Mouse (Mus musculus) hindbrain, embryonic 10.5 days (tissue): Measurements from ENCODE around the gene Osbp2. TPM values are rescaled to one million over a fixed set of nuclear protein-coding genes. Genes with fewer than 3 reads are reported as not detected.

Experiments used
- DNase-seq: peaks from one replicate; pipeline ENCODE4 v3.0.0-alpha.2; 2017; ENCODE audit warnings: low spot score
- H3K27ac ChIP-seq: fragments of 300-500 bp; sonication (generic); 2 replicates; pipeline ENCODE4 v1.5.1; 2016; ENCODE audit warnings: mild to moderate bottlenecking, moderate library complexity
- H3K27me3 ChIP-seq: fragments of 300-500 bp; sonication (generic); 2 replicates; pipeline ENCODE4 v1.6.1; 2016; ENCODE audit warnings: mild to moderate bottlenecking; ENCODE audit not compliant: poor library complexity, insufficient read depth, severe bottlenecking
- H3K36me3 ChIP-seq: fragments of 300-500 bp; sonication (generic); 2 replicates; pipeline ENCODE4 v1.6.1; 2016; ENCODE audit warnings: mild to moderate bottlenecking, moderate library complexity
- H3K4me1 ChIP-seq: fragments of 300-500 bp; sonication (generic); replicated peaks from 2 replicates; pipeline ENCODE4 v1.6.1; 2016; ENCODE audit warnings: mild to moderate bottlenecking
- H3K4me3 ChIP-seq: fragments of 300-500 bp; sonication (generic); 2 replicates; pipeline ENCODE4 v1.5.1; 2016; ENCODE audit warnings: mild to moderate bottlenecking, moderate library complexity
- H3K9me3 ChIP-seq: fragments of 300-500 bp; sonication (generic); 2 replicates; pipeline ENCODE4 v1.6.1; 2016; ENCODE audit warnings: mild to moderate bottlenecking, moderate library complexity
- WGBS: fragments of 180-500 bp; shearing (Covaris S2); methylation state at CpG from one replicate; pipeline ENCODE4 v1.1.7; 2016; 5-methylcytosine and 5-hydroxymethylcytosine counted together
- polyA plus RNA-seq: library from polyadenylated mRNA; unstranded; fragments of >200 nt; fragmentation: Nextera tagmentation; extraction: Ambion mirVana; gene quantifications from 2 replicates; pipeline ENCODE4 v1.2.1, GENCODE M21; 2016

Osbp2 gene
- polyA plus RNA-seq, 1 experiment from 2014 or later = 2.5 TPM

GRCm38 (mm10) chr11:3895458-3895857 lies 31.8 kb upstream of the Osbp2 start:
- 8% methylated on average over 10 of the region's 10 CpGs for WGBS
- Histone ChIP-seq H3K4me1 (peaks cover 10% of the 10 kb centered on the region), H3K27me3 (no peaks in the 10 kb centered on the region), H3K36me3 (peaks cover 42% of the 10 kb centered on the region), H3K9me3 (0 out of 2 replicates have a peak, but pooled peaks cover 2% of the 10 kb centered on the region), H3K4me3 (peak overlapping the region; percentile 65), H3K27ac (peak overlapping the region; percentile 93)
- DNase-seq = no peak

DNA sequence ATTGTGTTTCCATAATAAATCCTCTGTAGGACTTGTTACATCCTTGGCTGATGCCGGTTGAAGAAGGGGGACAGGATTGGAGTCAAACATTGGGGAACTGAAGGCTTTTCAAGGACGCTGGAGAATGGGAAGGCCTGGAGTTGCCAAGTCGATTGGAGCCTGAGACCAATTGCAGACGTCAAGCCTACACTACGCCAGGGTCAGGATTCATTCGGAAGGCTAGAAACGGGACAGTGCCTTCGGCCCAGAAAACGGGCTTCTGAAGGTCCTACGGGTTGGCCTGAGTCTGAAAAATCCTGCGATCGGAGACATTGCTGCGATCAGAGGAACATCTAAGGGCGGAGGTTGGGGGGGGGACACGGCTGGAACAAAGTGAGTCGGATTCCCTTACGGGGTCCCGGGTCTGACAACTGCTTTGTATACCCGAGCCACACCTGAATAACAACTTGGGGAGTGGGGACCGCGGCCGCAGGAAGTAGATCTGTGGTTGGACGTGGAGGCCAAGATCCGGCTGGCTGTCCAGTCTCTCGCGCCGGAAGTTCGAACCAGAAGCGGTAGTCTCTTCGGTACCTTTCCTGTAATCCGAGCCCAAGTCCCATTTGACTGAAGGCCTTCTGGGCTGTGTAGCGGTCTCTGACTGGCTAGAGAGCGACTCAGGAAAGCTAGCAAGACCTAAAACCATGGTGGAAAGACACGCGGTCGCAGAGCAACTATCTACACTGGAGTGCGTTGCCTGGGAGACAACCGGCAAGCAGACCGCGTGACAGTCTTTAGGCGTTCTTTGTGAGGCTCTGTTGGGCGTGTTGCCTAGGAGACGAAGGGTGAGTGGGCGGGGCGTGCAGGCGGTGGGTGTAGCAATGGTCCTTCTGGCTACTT lies 30.9 kb upstream of the Osbp2 start, which contains the start of the genes 4921536K21Rik and Dusp18:
Gene 4921536K21Rik, minus strand, starts transcription at position 693 of the 876 bp plus-strand sequence.
Gene Dusp18, plus strand, starts transcription at position 835 of the 876 bp plus-strand sequence.
- H3K27me3 ChIP-seq = no peaks in the 10 kb centered on the region
- H3K4me1 ChIP-seq = peaks cover 10% of the 10 kb centered on the region
- H3K36me3 ChIP-seq = peaks cover 34% of the 10 kb centered on the region
- H3K4me3 ChIP-seq = peak within 1 kb of the TSS; percentile 65
- peak; percentile 97 for DNase-seq
- 0 out of 2 replicates have a peak, but pooled peaks cover 2% of the 10 kb centered on the region for H3K9me3 ChIP-seq
- WGBS = 3% methylated on average over 46 of the region's 46 CpGs
- peak within 1 kb of the TSS; percentile 93 for H3K27ac ChIP-seq

- 80% methylated on average over 6 of the region's 6 CpGs for WGBS
- Histone ChIP-seq H3K27ac (peak overlapping the region; percentile 93), H3K27me3 (no peaks in the 10 kb centered on the region), H3K4me3 (peak overlapping the region; percentile 65), H3K9me3 (0 out of 2 replicates have a peak, but pooled peaks cover 2% of the 10 kb centered on the region), H3K36me3 (peaks cover 28% of the 10 kb centered on the region), H3K4me1 (peaks cover 10% of the 10 kb centered on the region)
- DNase-seq = no peak
Measured at GRCm38 (mm10) chr11:3893970-3894369, 30.3 kb upstream of the Osbp2 start.

- H3K27me3 ChIP-seq = no peaks in the 10 kb centered on the region
- no peaks in the 10 kb centered on the region for H3K36me3 ChIP-seq
- WGBS = 82% methylated on average over 5 of the region's 5 CpGs
- DNase-seq = no peak
- no peaks in the 10 kb centered on the region for H3K9me3 ChIP-seq
- no peak overlapping the region for H3K27ac ChIP-seq
- peaks cover 21% of the 10 kb centered on the region; the same call in 1 of the 2 replicates for H3K4me1 ChIP-seq
- no peak overlapping the region for H3K4me3 ChIP-seq
Measured at GRCm38 (mm10) chr11:3887331-3887730, 23.6 kb upstream of the Osbp2 start.

GRCm38 (mm10) chr11:3883711-3884110 lies 20.0 kb upstream of the Osbp2 start:
- no peak overlapping the region for H3K27ac ChIP-seq
- WGBS = 92% methylated on average over 3 of the region's 3 CpGs
- no peak for DNase-seq
- H3K4me1 ChIP-seq = peaks cover 21% of the 10 kb centered on the region; the same call in 1 of the 2 replicates
- H3K4me3 ChIP-seq = no peak overlapping the region
- H3K9me3 ChIP-seq = no peaks in the 10 kb centered on the region
- H3K27me3 ChIP-seq = no peaks in the 10 kb centered on the region
- no peaks in the 10 kb centered on the region for H3K36me3 ChIP-seq

DNA sequence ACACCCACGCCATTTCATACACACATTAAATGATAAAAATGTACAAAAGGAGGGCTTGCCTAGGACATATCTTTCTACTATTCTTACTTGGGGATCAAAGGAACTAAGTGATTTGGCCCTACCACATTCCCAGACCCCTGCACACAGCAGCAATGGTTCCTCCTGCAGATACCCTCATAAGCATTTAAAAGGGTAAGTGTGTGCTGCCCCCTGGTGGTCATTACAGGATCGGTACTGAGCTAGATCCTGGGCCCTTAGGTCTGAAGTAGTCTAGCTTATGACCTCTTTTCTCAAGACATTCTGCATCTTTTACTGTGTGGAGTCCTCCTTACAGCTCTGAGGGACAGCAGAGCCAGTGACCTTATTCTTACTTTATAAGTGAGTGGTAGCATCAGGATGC lies 16.1 kb upstream of the Osbp2 start:
- H3K4me1 ChIP-seq = peaks cover 12% of the 10 kb centered on the region; the same call in 1 of the 2 replicates
- 31% methylated on average over 2 of the region's 2 CpGs for WGBS
- H3K36me3 ChIP-seq = no peaks in the 10 kb centered on the region

DNA sequence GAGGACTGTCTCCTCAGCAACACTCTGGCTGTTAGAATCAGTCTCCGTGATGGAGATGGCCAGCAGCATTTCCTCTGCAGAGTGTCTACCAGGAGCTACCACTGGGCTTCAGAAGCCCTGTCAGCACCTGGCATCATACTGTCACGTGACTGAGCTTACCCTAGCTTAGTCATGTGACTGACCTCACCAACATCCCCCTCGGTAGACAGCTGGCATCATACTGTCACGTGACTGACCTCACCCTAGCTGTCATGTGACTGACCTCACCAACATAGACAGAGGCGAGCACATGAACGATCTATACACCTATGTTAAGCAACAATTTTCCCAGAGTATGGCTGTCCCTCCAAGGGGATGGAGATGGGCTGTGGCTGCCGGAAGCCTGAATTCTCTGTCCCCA lies 15.0 kb upstream of the Osbp2 start:
- 0 out of 2 replicates have a peak, but pooled peaks cover 4% of the 10 kb centered on the region for H3K4me1 ChIP-seq
- 81% methylated on average over 7 of the region's 7 CpGs for WGBS
- H3K36me3 ChIP-seq = no peaks in the 10 kb centered on the region
- H3K9me3 ChIP-seq = no peaks in the 10 kb centered on the region
- no peak overlapping the region for H3K27ac ChIP-seq
- no peak for DNase-seq
- no peaks in the 10 kb centered on the region for H3K27me3 ChIP-seq
- H3K4me3 ChIP-seq = no peak overlapping the region

More for the DNA sequence above, 16.1 kb upstream of the Osbp2 start:
- peak; percentile 74 for DNase-seq
- Histone ChIP-seq H3K4me3 (no peak overlapping the region), H3K27me3 (no peaks in the 10 kb centered on the region), H3K27ac (no peak overlapping the region), H3K9me3 (no peaks in the 10 kb centered on the region)

DNA sequence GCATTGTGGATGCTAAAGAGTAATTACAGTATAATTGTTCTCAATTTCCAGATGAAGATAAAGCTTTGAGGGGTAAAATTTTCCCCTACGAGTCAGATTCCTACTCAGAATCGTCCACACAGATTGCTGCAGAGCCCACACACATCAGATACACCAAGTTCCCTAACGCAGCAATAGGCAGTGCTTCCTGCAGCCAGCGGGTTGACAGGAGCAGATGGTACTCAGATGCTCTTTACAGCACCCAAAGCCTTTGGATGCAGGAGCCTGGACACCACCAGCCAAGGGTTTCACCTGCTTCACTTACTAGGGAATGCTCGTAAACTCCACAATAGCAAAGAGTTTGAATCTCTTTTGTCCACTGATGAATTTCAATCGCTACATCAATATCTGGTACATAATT lies 12.7 kb upstream of the Osbp2 start:
- H3K27ac ChIP-seq = no peak overlapping the region
- 83% methylated on average over 6 of the region's 6 CpGs for WGBS

GRCm38 (mm10) chr11:3864343-3864742 lies 640 bp upstream of the Osbp2 start:
- Histone ChIP-seq H3K36me3 (no peaks in the 10 kb centered on the region), H3K9me3 (no peaks in the 10 kb centered on the region), H3K27ac (0 out of 2 replicates have a peak overlapping the region, but pooled peaks have one; percentile 81), H3K4me1 (peaks cover 17% of the 10 kb centered on the region), H3K4me3 (peak overlapping the region; percentile 61), H3K27me3 (peaks cover 50% of the 10 kb centered on the region)
- WGBS = 45% methylated on average over 6 of the region's 6 CpGs
- peak; percentile 3 for DNase-seq

More for the DNA sequence above, 12.7 kb upstream of the Osbp2 start:
- Histone ChIP-seq H3K27me3 (no peaks in the 10 kb centered on the region), H3K9me3 (no peaks in the 10 kb centered on the region), H3K36me3 (no peaks in the 10 kb centered on the region), H3K4me3 (no peak overlapping the region), H3K4me1 (no peaks in the 10 kb centered on the region)
- DNase-seq = no peak

GRCm38 (mm10) chr11:3862661-3863453 lies 846 bp downstream of the Osbp2 start:
- Histone ChIP-seq H3K4me1 (peaks cover 17% of the 10 kb centered on the region), H3K36me3 (no peaks in the 10 kb centered on the region), H3K4me3 (peak overlapping the region; percentile 61), H3K27me3 (peaks cover 50% of the 10 kb centered on the region), H3K9me3 (no peaks in the 10 kb centered on the region), H3K27ac (no peak overlapping the region)
- DNase-seq = no peak
- 73% methylated on average over 19 of the region's 19 CpGs for WGBS

- Histone ChIP-seq H3K27ac (no peak overlapping the region), H3K36me3 (no peaks in the 10 kb centered on the region), H3K9me3 (no peaks in the 10 kb centered on the region), H3K4me1 (peaks cover 17% of the 10 kb centered on the region), H3K4me3 (no peak overlapping the region), H3K27me3 (peaks cover 42% of the 10 kb centered on the region)
- DNase-seq = no peak
- WGBS = 89% methylated on average over 4 of the region's 4 CpGs
Measured at GRCm38 (mm10) chr11:3860361-3860760, 3.3 kb downstream of the Osbp2 start.

GRCm38 (mm10) chr11:3859778-3860177 lies 3.9 kb downstream of the Osbp2 start:
- no peak overlapping the region for H3K4me3 ChIP-seq
- no peak for DNase-seq

More at GRCm38 (mm10) chr11:3859778-3860177, 3.9 kb downstream of the Osbp2 start:
- H3K9me3 ChIP-seq = 0 out of 2 replicates have a peak, but pooled peaks cover 2% of the 10 kb centered on the region
- H3K36me3 ChIP-seq = no peaks in the 10 kb centered on the region
- H3K4me1 ChIP-seq = peaks cover 17% of the 10 kb centered on the region
- H3K27me3 ChIP-seq = peaks cover 36% of the 10 kb centered on the region
- 93% methylated on average over 4 of the region's 4 CpGs for WGBS
- H3K27ac ChIP-seq = no peak overlapping the region
